Mouse (Mus musculus) forebrain, embryonic 13.5 days (tissue): ENCODE results near the gene Echs1. TPM values are rescaled to one million over a fixed set of nuclear protein-coding genes. Genes with fewer than 3 reads are reported as not detected.

Source experiments
- ATAC-seq: fragments of 200-750 bp; cut with Nextera tagmentation; 2 replicates; pipeline ENCODE4 v1.8.0; 2017
- H3K27ac ChIP-seq: fragments of 300-500 bp; sonication (generic); 2 replicates; pipeline ENCODE4 v1.5.1; 2015; ENCODE audit warnings: inconsistent platforms, mild to moderate bottlenecking, moderate library complexity
- H3K27me3 ChIP-seq: fragments of 300-500 bp; sonication (generic); 2 replicates; pipeline ENCODE4 v1.6.1; 2015; ENCODE audit warnings: mild to moderate bottlenecking, inconsistent platforms
- H3K36me3 ChIP-seq: fragments of 300-500 bp; sonication (generic); 2 replicates; pipeline ENCODE4 v1.6.1; 2015; ENCODE audit warnings: mild to moderate bottlenecking, inconsistent platforms; ENCODE audit not compliant: poor library complexity, severe bottlenecking
- H3K4me1 ChIP-seq: fragments of 300-500 bp; sonication (generic); 2 replicates; pipeline ENCODE4 v1.6.1; 2015; ENCODE audit warnings: inconsistent platforms
- H3K4me2 ChIP-seq: fragments of 300-500 bp; sonication (generic); 2 replicates; pipeline ENCODE4 v1.6.1; 2015; ENCODE audit warnings: inconsistent platforms, mild to moderate bottlenecking, moderate library complexity
- H3K4me3 ChIP-seq: fragments of 300-500 bp; sonication (generic); 2 replicates; pipeline ENCODE4 v1.5.1; 2015; ENCODE audit warnings: mild to moderate bottlenecking, inconsistent platforms
- H3K9ac ChIP-seq: fragments of 300-500 bp; sonication (generic); 2 replicates; pipeline ENCODE4 v1.6.1; 2015; ENCODE audit warnings: mild to moderate bottlenecking, inconsistent platforms
- H3K9me3 ChIP-seq: fragments of 300-500 bp; sonication (generic); replicated peaks from 2 replicates; pipeline ENCODE4 v1.6.1; 2016; ENCODE audit warnings: inconsistent platforms
- WGBS: fragments of 180-500 bp; shearing (Covaris S2); methylation state at CpG from one replicate; pipeline ENCODE4 v1.1.7; 2015; 5-methylcytosine and 5-hydroxymethylcytosine counted together
- polyA plus RNA-seq: library from polyadenylated mRNA; unstranded; fragments of >200 nt; fragmentation: Nextera tagmentation; extraction: Ambion mirVana; gene quantifications from 2 replicates; pipeline ENCODE4 v1.2.1, GENCODE M21; 2015

Gene Echs1
- polyA plus RNA-seq, 1 experiment from 2014 or later, result 128 TPM

DNA sequence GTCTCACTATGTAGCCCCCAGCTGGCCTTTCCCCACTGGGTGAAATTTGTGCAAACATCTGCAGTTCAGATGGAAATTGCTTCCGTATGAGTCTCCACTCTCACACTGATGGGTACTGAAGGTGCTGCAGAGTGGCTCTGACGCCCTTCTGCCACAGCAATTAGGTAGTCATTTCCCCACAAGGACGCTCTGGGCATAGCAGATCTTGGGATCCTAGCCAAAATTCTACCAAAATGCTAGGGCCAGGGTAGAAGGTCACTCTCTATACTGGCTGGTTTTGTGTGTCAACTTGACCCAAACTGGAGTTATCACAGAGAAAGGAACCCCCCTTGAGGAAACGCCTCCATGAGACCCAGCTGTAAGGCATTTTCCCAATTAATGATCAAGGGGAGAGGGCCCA is 12.3 kb downstream of the Echs1 start:
- Histone ChIP-seq H3K36me3 (peaks cover 42% of the 10 kb centered on the region), H3K4me3 (no peak overlapping the region), H3K9ac (no peak overlapping the region), H3K4me1 (peaks cover 14% of the 10 kb centered on the region), H3K27me3 (no peaks in the 10 kb centered on the region), H3K9me3 (no peaks in the 10 kb centered on the region), H3K27ac (no peak overlapping the region), H3K4me2 (no peak overlapping the region)
- ATAC-seq, result no peak
- WGBS, result 80% methylated on average over 4 of the region's 4 CpGs

DNA sequence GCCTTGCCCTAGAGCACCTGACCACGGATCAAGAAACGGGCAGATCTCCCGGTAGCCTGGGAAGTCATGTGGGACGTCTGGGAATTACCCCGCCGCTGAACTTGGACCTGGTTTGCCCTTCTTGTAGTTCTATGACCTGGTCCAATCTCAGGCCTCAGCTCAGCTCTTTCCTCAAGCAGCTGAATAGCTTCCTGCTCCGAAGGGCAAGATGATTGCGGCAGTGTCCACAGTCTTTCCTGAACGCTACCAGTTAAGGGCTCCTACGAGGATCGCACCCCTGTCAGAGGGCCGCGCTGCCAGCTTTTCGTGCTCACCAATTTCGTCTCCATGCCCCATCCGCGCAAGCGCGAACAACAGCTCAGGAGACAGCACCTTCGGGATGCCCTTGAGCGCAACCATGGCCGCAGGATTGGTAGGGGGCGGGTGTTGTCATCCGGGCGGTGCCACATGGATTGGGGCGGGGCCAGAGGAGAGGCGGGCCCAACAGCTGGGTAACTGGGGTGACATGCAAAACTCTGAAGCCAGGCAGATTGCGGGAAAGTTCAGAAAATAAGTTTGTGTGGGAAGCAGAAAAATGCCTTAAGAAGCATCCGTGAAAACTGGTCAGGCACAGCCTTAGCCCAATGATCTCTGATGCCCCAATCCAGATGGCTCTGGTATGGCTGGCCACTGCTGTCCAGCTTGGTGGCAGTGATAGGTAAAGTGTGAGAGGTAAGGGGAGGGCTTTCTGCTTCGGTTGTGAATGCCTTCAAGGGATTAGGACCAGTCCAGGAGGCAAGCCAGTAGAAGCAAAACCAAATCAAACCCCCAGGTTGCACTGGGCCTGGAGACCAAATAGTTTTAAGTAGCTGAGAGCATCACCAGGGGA is 14.0 kb downstream of the Echs1 start, which contains the start of gene Fuom:
Gene Fuom, minus strand, starts transcription at position 449 of the 868 bp plus-strand sequence.
- H3K36me3 ChIP-seq, result peaks cover 24% of the 10 kb centered on the region
- peak; percentile 93 for ATAC-seq
- H3K9ac ChIP-seq, result peak within 1 kb of the TSS; percentile 69
- H3K27ac ChIP-seq, result no peak within 1 kb of the TSS
- no peaks in the 10 kb centered on the region for H3K27me3 ChIP-seq
- peak within 1 kb of the TSS; percentile 41 for H3K4me3 ChIP-seq
- no peaks in the 10 kb centered on the region for H3K9me3 ChIP-seq
- WGBS, result 2% methylated on average over 30 of the region's 30 CpGs
- peaks cover 14% of the 10 kb centered on the region for H3K4me1 ChIP-seq
- peak within 1 kb of the TSS; percentile 73 for H3K4me2 ChIP-seq

DNA sequence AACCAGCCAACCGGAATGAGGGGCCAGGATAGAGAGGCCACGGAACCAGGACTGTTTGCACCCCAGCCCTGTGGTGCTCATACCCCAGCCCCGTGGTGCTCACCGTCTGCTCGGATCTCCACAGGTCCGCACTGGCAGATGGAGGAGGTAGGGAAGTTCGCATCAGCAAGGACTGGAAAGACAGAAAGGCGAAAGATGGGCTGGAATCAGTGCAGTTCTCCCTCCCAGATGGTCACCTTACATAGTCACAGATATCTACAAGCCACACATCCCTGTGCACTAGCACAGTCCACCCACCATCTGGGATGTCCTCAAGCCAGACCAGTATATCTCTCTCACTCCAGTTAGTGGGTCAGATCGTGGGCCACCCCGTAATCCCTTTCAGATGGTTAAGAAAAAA is 14.8 kb downstream of the Echs1 start:
- H3K27ac ChIP-seq, result no peak overlapping the region
- no peak for ATAC-seq
- H3K27me3 ChIP-seq, result no peaks in the 10 kb centered on the region
- peaks cover 18% of the 10 kb centered on the region for H3K36me3 ChIP-seq
- 75% methylated on average over 10 of the region's 10 CpGs for WGBS
- H3K4me1 ChIP-seq, result peaks cover 14% of the 10 kb centered on the region
- no peaks in the 10 kb centered on the region for H3K9me3 ChIP-seq
- peak overlapping the region; percentile 73 for H3K4me2 ChIP-seq
- H3K9ac ChIP-seq, result peak overlapping the region; percentile 69
- H3K4me3 ChIP-seq, result peak overlapping the region; percentile 41

DNA sequence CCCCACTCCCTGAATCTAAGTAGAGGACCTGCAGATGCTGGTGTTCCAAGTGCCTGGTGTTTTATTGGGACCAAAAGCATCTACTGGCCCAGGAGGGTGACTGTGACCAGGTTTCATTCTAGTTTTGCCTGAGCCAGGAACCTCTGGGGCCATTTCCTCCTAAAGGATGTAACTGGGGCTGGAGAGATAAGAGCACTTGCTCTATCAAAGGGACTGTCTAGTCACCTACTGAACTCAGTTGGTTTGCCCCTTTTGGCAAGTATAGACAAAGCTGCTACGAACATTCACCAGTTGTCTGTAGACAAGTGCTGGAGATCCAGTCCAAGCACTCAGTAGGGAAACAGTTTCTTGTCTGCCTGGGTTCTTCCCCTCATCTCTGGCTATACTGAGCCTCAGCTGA is 17.8 kb downstream of the Echs1 start:
- WGBS, result 92% methylated on average over 1 of the region's 1 CpGs
- no peaks in the 10 kb centered on the region for H3K27me3 ChIP-seq
- peaks cover 22% of the 10 kb centered on the region for H3K4me1 ChIP-seq
- ATAC-seq, result no peak
- H3K9me3 ChIP-seq, result no peaks in the 10 kb centered on the region
- H3K27ac ChIP-seq, result no peak overlapping the region
- no peak overlapping the region for H3K4me2 ChIP-seq
- no peak overlapping the region for H3K4me3 ChIP-seq
- H3K36me3 ChIP-seq, result no peaks in the 10 kb centered on the region
- no peak overlapping the region for H3K9ac ChIP-seq

DNA sequence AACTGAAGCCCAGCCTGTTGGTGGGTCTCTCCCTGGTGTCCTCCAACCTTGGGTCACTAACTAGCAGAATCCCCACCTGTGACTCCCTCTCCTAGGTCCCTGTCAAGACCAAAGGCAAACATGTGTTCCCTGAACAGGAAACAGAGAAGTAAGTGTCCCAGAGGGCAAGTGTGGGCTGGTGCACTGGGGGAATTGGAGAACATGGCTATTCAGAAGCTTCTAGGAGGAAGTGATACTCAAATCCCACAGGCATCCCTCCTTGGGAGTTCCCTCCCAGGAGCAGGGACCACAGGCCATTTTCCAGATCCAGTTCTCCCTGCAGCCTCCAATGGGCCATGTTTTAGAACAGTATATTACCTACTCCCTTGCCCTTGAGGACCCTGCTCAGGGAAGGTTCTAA is 20.2 kb downstream of the Echs1 start:
- Histone ChIP-seq H3K27me3 (no peaks in the 10 kb centered on the region), H3K4me2 (no peak overlapping the region), H3K9me3 (no peaks in the 10 kb centered on the region), H3K36me3 (no peaks in the 10 kb centered on the region), H3K4me1 (peaks cover 8% of the 10 kb centered on the region; the same call in 1 of the 2 replicates), H3K27ac (no peak overlapping the region), H3K4me3 (no peak overlapping the region), H3K9ac (no peak overlapping the region)
- no peak for ATAC-seq

DNA sequence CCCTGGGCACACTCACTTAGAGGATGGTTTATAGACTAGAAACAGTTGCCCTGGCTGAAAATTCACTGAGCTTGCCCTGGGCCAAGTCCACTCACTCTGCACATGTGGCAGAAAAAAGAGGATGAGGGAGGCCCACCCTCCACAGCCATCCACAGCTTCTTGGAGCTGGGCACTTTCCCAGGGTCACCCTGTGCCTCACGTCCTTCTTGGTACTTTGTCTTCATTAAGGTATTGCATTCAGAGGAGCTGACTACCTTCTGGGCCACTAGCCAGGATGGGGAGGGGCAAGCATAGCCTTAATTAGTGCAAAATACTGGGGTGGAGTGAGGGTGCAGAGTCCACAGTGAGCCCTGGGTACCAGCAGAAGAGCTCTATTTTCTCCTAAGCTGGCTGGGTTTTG is 20.7 kb downstream of the Echs1 start:
- ATAC-seq, result no peak
- 38% methylated on average over 1 of the region's 1 CpGs for WGBS
- Histone ChIP-seq H3K36me3 (no peaks in the 10 kb centered on the region), H3K9me3 (no peaks in the 10 kb centered on the region), H3K4me3 (no peak overlapping the region), H3K9ac (no peak overlapping the region), H3K27ac (no peak overlapping the region), H3K27me3 (no peaks in the 10 kb centered on the region), H3K4me1 (peaks cover 8% of the 10 kb centered on the region; the same call in 1 of the 2 replicates), H3K4me2 (no peak overlapping the region)

DNA sequence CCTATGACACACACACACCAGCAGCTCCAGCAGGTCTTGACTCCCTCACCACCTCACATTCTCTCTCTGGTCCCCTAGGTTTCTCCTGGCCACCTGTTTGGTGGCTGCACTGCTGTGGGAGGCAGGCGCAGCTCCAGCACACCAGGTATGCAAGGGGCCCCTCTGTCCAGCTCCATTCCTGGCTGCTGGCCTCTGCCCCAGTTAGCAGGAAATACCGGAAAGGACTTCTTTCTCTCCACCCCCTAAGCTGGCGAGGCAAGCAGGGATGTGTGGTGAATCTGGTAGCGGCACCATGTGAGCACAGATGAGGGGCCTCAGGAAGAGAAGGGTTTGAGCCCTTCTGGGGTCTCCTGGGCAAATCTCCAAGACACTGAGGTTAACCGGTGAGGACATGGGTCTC is 21.3 kb downstream of the Echs1 start:
- Histone ChIP-seq H3K4me2 (no peak overlapping the region), H3K36me3 (no peaks in the 10 kb centered on the region), H3K27me3 (no peaks in the 10 kb centered on the region), H3K9me3 (no peaks in the 10 kb centered on the region), H3K27ac (no peak overlapping the region), H3K4me3 (no peak overlapping the region), H3K9ac (no peak overlapping the region), H3K4me1 (peaks cover 8% of the 10 kb centered on the region; the same call in 1 of the 2 replicates)
- WGBS, result 70% methylated on average over 5 of the region's 5 CpGs
- no peak for ATAC-seq

DNA sequence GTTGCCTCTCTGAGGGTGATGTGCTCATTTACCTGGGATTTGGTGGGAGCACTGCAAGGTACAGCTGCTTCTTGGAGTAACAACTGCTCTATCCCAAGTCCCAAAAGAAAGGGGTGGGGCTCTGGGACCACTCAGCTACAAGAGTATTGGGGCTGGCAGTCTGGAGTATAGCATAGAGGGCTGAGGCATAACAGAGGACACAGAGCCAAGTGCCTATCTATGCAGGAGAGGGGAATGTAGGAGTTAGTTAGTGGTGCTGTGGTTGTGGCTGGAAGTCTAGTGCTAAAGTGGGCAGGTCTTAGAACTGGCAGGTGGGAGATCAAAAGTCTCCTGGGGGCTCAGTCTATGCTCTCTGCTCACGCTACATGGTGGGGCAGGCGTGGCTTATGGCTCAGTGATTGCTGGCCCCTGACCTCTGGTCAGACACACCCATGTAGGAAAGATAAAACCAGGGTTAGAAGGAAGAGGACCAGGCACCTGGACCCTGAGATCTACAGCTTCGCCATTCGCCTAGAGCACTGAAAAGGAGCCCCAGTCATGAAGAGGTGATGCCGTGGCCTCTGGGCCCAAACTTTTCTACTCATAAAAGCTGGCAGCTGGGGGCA is 23.2 kb downstream of the Echs1 start, which contains the start of gene Prap1:
Gene Prap1, plus strand, starts transcription at position 472 of the 605 bp plus-strand sequence.
- Histone ChIP-seq H3K27me3 (no peaks in the 10 kb centered on the region), H3K4me3 (no peak within 1 kb of the TSS), H3K4me2 (no peak within 1 kb of the TSS), H3K9me3 (no peaks in the 10 kb centered on the region), H3K9ac (no peak within 1 kb of the TSS), H3K4me1 (peaks cover 8% of the 10 kb centered on the region; the same call in 1 of the 2 replicates), H3K36me3 (no peaks in the 10 kb centered on the region), H3K27ac (no peak within 1 kb of the TSS)
- no peak for ATAC-seq
- WGBS, result 71% methylated on average over 5 of the region's 5 CpGs

DNA sequence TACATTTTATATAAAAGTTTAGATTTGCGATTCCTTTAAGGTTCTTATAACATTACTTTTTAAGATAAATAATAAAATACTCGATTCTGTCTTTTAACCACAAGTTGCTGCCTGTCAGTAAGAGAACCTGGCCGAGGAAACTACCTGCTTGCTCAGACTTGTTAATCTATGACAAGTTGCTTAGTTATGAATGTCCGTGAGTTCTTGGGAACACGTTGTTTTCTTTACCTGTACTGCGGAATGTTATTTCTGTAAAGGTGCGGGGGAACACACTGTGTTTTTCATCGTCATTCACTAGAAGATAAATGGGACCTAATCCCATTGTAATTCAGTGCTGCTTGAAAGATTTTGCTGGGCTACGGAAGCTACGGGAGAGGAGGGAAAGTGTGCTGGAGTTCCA is 25.7 kb downstream of the Echs1 start:
- 73% methylated on average over 10 of the region's 10 CpGs for WGBS
- Histone ChIP-seq H3K27me3 (no peaks in the 10 kb centered on the region), H3K4me3 (no peak overlapping the region), H3K4me1 (peaks cover 4% of the 10 kb centered on the region; the same call in 1 of the 2 replicates), H3K27ac (no peak overlapping the region), H3K4me2 (no peak overlapping the region), H3K36me3 (no peaks in the 10 kb centered on the region), H3K9ac (no peak overlapping the region), H3K9me3 (no peaks in the 10 kb centered on the region)
- no peak for ATAC-seq

DNA sequence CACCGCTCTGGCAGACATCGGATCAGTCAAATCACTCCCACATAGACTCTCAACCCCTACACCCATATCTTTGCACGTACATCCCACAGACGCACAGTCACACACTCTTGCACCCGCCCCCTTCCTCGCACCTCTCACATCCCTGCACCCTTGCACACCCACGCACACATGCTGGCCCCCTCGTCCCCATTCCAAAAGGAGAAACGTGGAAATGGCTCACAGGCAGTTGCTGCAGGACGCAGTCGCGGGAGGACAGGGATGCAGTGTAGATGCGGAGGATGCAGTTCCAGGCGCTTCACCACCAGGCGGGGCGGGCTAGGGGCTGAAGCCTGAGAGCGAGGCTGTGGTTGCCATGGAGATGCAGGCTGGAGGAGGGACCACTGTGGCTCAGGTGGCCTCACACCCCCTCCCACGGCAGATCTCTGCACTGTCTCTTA is 34.0 kb downstream of the Echs1 start, which contains the start of gene Caly:
Gene Caly, minus strand, starts transcription at position 307 of the 437 bp plus-strand sequence.
- no peaks in the 10 kb centered on the region for H3K9me3 ChIP-seq
- peak within 1 kb of the TSS; percentile 84 for H3K27ac ChIP-seq
- no peaks in the 10 kb centered on the region for H3K36me3 ChIP-seq
- 4% methylated on average over 18 of the region's 18 CpGs for WGBS
- peak within 1 kb of the TSS; percentile 44 for H3K4me3 ChIP-seq
- H3K9ac ChIP-seq, result peak within 1 kb of the TSS; percentile 65
- peaks cover 36% of the 10 kb centered on the region for H3K4me1 ChIP-seq
- peaks cover 19% of the 10 kb centered on the region for H3K27me3 ChIP-seq
- peak; percentile 85 for ATAC-seq
- peak within 1 kb of the TSS; percentile 66 for H3K4me2 ChIP-seq

DNA sequence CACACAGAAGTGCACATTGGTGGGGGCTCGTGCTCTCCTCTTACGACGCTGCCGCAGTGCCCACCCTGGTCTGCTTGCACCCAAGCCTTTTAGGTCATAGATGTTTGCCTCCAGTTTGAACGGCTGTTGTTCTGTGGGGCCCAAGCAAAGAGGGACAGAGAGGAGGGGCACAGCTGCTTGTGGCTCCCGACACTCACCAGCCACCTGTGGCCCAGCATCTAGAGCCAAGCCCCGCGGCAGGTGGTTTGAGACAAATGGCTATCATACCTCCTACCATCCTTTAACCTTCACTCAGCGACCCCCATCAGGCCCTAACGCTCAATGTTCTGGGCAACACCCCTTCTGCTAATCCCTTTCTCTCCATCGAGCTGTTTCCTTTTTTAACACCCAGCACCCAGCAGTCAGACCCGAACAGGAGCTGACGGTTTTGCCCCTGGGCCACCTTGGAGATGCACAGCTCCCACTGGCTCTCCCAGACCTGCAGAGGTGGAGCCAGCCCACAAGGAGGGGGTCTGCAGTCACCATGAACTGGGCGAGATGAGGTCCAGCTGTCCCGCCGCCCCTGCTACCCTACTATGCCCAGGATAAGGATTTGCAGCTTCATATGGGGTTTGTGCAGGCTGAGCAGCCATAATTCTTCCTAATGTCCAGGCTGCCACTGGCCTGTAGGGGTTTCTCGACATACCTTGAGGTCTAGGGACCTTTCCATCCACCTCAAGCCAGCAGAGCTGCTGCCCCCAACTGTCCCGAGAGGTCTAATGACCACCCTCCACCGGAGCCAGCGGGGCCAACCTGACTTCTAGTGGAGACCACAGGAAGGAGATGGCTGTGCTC is 34.7 kb downstream of the Echs1 start:
- peak overlapping the region; percentile 65 for H3K9ac ChIP-seq
- WGBS, result 9% methylated on average over 20 of the region's 20 CpGs
- no peaks in the 10 kb centered on the region for H3K36me3 ChIP-seq
- no peaks in the 10 kb centered on the region for H3K9me3 ChIP-seq
- H3K27me3 ChIP-seq, result peaks cover 20% of the 10 kb centered on the region
- peak overlapping the region; percentile 66 for H3K4me2 ChIP-seq
- ATAC-seq, result 0 out of 2 replicates have a peak, but pooled peaks have one; percentile 8
- H3K27ac ChIP-seq, result peak overlapping the region; percentile 84
- peak overlapping the region; percentile 44 for H3K4me3 ChIP-seq
- peaks cover 36% of the 10 kb centered on the region for H3K4me1 ChIP-seq
